Mouse (Mus musculus) kidney, embryonic 14.5 days (tissue): Measurements from ENCODE around the gene Reep6. TPM values are rescaled to one million over a fixed set of nuclear protein-coding genes. Genes with fewer than 3 reads are reported as not detected.

Source experiments
- ATAC-seq: fragments of 200-750 bp; cut with Nextera tagmentation; 2 replicates; pipeline ENCODE4 v1.8.0; 2017; ENCODE audit warnings: moderate number of reproducible peaks, mild to moderate bottlenecking, moderate TSS enrichment, moderate library complexity; ENCODE audit not compliant: low FRiP score, low TSS enrichment
- H3K27ac ChIP-seq: fragments of 300-500 bp; sonication (generic); 2 replicates; pipeline ENCODE4 v1.5.1; 2014; ENCODE audit warnings: low read depth, mild to moderate bottlenecking, low read length, moderate library complexity, mixed read lengths
- H3K27me3 ChIP-seq: fragments of 300-500 bp; sonication (generic); 2 replicates; pipeline ENCODE4 v1.6.1; 2014; ENCODE audit warnings: mild to moderate bottlenecking, low read length; ENCODE audit not compliant: control insufficient read depth, insufficient read depth
- H3K36me3 ChIP-seq: fragments of 300-500 bp; sonication (generic); 2 replicates; pipeline ENCODE4 v1.6.1; 2014; ENCODE audit warnings: low read length, mixed read lengths; ENCODE audit not compliant: control insufficient read depth, insufficient read depth
- H3K4me1 ChIP-seq: fragments of 300-500 bp; sonication (generic); 2 replicates; pipeline ENCODE4 v1.6.1; 2014; ENCODE audit warnings: low read length, mixed read lengths; ENCODE audit not compliant: control insufficient read depth, insufficient read depth
- H3K4me2 ChIP-seq: fragments of 300-500 bp; sonication (generic); replicated peaks from 2 replicates; pipeline ENCODE4 v1.6.1; 2014; ENCODE audit warnings: low read depth, mild to moderate bottlenecking, low read length
- H3K4me3 ChIP-seq: fragments of 300-500 bp; sonication (generic); 2 replicates; pipeline ENCODE4 v1.5.1; 2014; ENCODE audit warnings: mild to moderate bottlenecking, low read length
- H3K9ac ChIP-seq: fragments of 300-500 bp; sonication (generic); 2 replicates; pipeline ENCODE4 v1.6.1; 2014; ENCODE audit warnings: low read depth, mild to moderate bottlenecking, low read length, moderate library complexity
- H3K9me3 ChIP-seq: fragments of 300-500 bp; sonication (generic); 2 replicates; pipeline ENCODE4 v1.6.1; 2016; ENCODE audit warnings: low read length; ENCODE audit not compliant: control insufficient read depth
- WGBS: fragments of 180-500 bp; shearing (Covaris S2); extraction: QIAGEN DNeasy Blood & Tissue Kit; methylation state at CpG from one replicate; pipeline ENCODE4 v1.1.7; 2014; 5-methylcytosine and 5-hydroxymethylcytosine counted together
- polyA plus RNA-seq: library from polyadenylated mRNA; unstranded; fragments of >200 nt; fragmentation: Nextera tagmentation; extraction: Ambion mirVana; gene quantifications from 2 replicates; pipeline ENCODE4 v1.2.1, GENCODE M21; 2014

The Reep6 gene
- polyA plus RNA-seq, 1 experiment from 2014 or later, result 7.1 TPM

DNA sequence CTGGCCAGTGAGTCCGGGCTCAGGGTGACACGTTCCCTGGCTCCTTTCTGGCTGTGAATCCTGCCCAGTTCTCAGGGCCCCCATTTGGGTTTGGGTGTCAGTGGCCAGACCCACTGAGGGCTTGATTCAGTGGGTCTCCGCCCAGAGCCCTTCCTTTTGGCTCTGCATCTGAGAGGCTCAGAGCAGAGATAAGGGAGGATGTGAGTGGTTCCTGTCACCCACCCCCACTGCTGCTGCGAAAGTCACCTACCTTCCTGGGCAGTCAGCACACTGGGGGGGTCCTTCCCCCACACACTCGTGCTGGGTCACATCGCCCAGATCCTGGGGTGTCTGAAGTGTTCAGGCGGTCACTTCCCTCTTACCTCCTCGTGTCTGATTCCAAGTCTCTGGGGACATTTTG is 23.0 kb downstream of the Reep6 start:
- peaks cover 17% of the 10 kb centered on the region for H3K4me1 ChIP-seq
- H3K9ac ChIP-seq, result no peak overlapping the region
- H3K27ac ChIP-seq, result no peak overlapping the region
- no peaks in the 10 kb centered on the region for H3K9me3 ChIP-seq
- WGBS, result 54% methylated on average over 8 of the region's 8 CpGs
- no peak overlapping the region for H3K4me3 ChIP-seq
- H3K36me3 ChIP-seq, result no peaks in the 10 kb centered on the region
- no peak for ATAC-seq
- no peak overlapping the region for H3K4me2 ChIP-seq
- peaks cover 91% of the 10 kb centered on the region for H3K27me3 ChIP-seq

DNA sequence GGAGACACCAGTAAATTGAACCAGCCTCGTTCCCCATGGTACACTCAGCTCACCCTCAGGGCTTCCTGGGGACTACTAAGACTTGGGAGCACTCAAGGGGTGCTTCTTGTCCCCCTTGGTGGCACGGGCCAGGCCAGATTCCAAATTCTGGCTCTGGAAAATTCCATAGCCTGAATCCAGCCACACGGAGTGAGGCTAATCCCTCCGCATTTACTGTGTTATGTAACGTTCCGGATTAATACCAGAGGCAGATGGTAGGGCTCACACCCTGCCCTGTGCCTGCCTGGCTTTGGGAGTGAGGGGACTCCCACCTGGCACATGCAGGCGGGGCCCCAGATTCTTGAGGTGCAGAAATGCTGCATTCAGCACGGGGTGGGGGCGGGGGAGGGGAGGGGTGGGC is 25.7 kb downstream of the Reep6 start:
- Histone ChIP-seq H3K27ac (no peak overlapping the region), H3K4me1 (peaks cover 11% of the 10 kb centered on the region; the same call in 1 of the 2 replicates), H3K4me2 (no peak overlapping the region), H3K9me3 (no peaks in the 10 kb centered on the region), H3K36me3 (no peaks in the 10 kb centered on the region), H3K27me3 (peaks cover 77% of the 10 kb centered on the region), H3K9ac (no peak overlapping the region), H3K4me3 (no peak overlapping the region)
- no peak for ATAC-seq
- WGBS, result 12% methylated on average over 7 of the region's 9 CpGs

DNA sequence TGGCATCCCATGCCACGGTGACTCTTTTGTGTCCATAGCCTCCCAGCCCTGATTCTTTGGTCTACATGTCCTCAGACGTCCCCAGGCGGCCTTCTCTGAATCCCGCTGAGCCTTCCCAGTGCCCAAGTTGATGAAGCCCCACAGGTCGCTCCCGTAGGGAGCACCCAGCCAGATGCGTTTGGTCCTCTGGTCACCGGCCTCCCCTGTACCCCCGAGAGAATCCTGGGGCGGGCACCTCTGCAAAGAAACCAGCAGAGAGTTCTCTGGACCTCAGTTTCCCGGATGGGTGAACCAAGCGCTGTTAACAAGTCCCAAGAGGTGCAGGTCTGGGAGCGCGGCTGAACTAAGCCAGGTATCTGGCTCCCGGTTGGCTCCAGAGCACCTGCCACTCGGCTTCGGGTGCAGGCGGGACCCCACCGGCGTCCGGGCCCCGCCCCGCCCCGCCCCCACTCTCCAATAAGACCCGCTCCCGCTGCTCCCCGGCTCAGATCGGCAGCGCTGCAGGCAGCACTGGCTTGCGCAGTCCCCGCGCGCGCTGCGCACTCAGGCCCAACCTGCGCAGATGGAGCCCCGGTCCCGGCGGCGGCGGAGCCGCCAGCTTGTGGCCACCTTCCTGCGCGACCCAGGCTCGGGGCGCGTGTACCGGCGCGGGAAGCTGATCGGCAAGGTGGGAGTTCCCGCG is 26.4 kb downstream of the Reep6 start, which contains the start of gene Plk5:
Gene Plk5 (plus strand): TSS at position 459 of the 682 bp plus-strand sequence.
- peak within 1 kb of the TSS; percentile 31; the same call in 1 of the 2 replicates for H3K9ac ChIP-seq
- no peak within 1 kb of the TSS for H3K27ac ChIP-seq
- no peaks in the 10 kb centered on the region for H3K36me3 ChIP-seq
- no peak for ATAC-seq
- under 1% methylated on average over 52 of the region's 53 CpGs for whole genome bisulfite sequencing
- H3K27me3 ChIP-seq, result peaks cover 74% of the 10 kb centered on the region
- H3K9me3 ChIP-seq, result no peaks in the 10 kb centered on the region
- H3K4me3 ChIP-seq, result peak within 1 kb of the TSS; percentile 38
- peaks cover 11% of the 10 kb centered on the region; the same call in 1 of the 2 replicates for H3K4me1 ChIP-seq
- H3K4me2 ChIP-seq, result peak within 1 kb of the TSS; percentile 58

DNA sequence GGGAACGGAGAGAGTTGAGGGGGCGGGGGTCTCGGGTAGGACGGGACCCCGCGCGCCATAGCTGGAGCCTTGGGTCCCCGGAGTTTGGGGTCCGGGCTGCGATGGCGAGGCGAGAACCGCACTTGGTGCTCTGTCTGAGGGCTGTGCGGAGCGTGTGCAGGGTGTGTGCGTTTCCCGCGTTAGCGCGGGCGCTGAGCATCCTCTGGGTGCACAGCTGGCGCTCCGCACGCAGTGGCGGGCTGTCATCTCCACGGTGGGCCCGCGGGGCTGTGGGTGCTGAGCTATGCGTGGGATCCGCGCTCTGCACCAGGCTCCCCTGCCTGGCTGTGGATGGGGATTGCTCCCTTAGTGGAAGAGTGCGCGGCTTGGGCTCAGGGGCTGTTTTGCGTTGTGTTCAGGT is 27.0 kb downstream of the Reep6 start:
- peak overlapping the region; percentile 31; the same call in 1 of the 2 replicates for H3K9ac ChIP-seq
- H3K27me3 ChIP-seq, result peaks cover 69% of the 10 kb centered on the region

DNA sequence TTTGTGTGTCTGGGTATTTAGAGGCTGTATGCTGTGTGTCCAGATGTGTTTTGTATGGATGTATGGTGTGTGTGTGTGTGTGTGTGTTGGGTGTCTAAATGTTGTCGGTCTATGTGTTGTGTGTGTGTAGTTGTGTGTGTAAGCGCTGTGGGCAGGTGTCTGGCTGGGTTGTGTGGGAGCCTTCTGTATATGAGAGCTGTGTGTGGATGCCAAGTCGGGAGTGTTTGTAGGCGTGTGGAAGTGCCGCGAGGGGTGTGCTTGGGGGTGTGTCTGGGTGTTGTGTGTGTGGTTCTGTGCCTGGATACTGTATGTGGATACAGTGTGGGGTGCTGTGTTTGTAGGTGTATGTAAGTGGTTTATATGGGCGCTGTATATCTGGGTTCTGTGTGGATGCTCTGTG is 27.6 kb downstream of the Reep6 start:
- no peak for ATAC-seq
- H3K9ac ChIP-seq, result no peak overlapping the region
- H3K4me2 ChIP-seq, result no peak overlapping the region; the same call in 1 of the 2 replicates
- peak overlapping the region; percentile 38 for H3K4me3 ChIP-seq
- H3K27ac ChIP-seq, result no peak overlapping the region
- peaks cover 11% of the 10 kb centered on the region; the same call in 1 of the 2 replicates for H3K4me1 ChIP-seq
- peaks cover 64% of the 10 kb centered on the region for H3K27me3 ChIP-seq
- no peaks in the 10 kb centered on the region for H3K9me3 ChIP-seq
- 32% methylated on average over 7 of the region's 7 CpGs for WGBS
- no peaks in the 10 kb centered on the region for H3K36me3 ChIP-seq

More for the DNA sequence above, 27.0 kb downstream of the Reep6 start:
- Histone ChIP-seq H3K4me3 (peak overlapping the region; percentile 38), H3K27ac (no peak overlapping the region), H3K4me1 (peaks cover 11% of the 10 kb centered on the region; the same call in 1 of the 2 replicates), H3K36me3 (no peaks in the 10 kb centered on the region), H3K9me3 (no peaks in the 10 kb centered on the region), H3K4me2 (peak overlapping the region; percentile 58)
- no peak for ATAC-seq
- WGBS, result 3% methylated on average over 31 of the region's 34 CpGs

DNA sequence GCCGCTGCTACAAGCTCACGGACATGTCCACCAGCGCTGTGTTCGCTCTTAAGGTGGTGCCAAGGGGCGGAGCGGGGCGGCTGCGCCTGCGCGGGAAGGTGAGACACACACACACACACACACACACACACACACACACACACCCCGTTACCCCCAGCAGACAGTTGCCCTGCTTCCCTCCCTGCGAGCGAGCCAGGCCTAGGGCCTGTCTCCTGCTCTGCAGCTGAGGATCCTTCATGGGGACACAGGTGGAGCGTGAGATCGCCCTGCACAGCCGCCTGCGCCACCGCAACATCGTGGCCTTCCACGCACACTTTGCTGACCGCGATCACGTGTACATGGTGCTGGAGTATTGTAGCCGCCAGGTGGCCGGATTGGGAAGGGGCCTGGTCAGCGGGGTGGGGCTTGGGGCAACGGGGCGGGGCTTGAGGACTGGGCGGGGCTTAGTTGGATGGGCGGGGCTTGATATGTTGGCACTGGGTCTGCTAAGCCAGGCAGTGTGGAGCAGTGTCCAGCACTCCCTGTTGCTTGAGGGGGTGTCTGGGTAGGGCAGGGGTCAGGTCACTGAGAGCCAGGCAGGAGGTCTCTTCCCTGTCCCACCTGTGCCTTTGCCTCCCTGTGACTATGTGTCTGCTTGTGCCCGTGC is 28.4 kb downstream of the Reep6 start:
- Histone ChIP-seq H3K4me2 (peak overlapping the region; percentile 39), H3K9ac (no peak overlapping the region), H3K27ac (no peak overlapping the region), H3K9me3 (no peaks in the 10 kb centered on the region), H3K27me3 (peaks cover 57% of the 10 kb centered on the region), H3K36me3 (no peaks in the 10 kb centered on the region), H3K4me3 (peak overlapping the region; percentile 19), H3K4me1 (peaks cover 11% of the 10 kb centered on the region; the same call in 1 of the 2 replicates)
- peak; percentile 51 for ATAC-seq
- 8% methylated on average over 31 of the region's 31 CpGs for WGBS

DNA sequence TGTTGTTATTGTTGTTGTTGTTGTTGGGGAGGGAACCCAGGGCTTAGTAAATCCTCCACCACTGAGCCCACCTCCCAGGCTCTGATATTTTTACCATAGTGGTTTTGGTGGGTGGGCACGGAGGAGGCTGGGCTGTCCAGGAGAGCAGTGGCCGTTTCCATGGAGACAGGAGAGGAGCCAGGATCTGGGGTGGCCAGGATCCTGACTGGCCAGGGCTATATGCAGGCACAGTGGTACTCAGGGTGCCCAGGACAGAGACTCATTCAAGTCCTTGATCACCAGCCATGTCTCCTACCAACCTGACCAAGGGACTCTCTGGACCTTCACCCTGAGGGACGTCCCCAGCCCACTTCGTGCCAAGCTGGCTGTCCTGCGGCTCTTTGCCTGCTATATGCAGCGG is 34.0 kb downstream of the Reep6 start:
- Histone ChIP-seq H3K4me1 (no peaks in the 10 kb centered on the region), H3K36me3 (no peaks in the 10 kb centered on the region), H3K4me2 (no peak overlapping the region), H3K9ac (no peak overlapping the region), H3K27me3 (peaks cover 8% of the 10 kb centered on the region), H3K27ac (no peak overlapping the region), H3K9me3 (no peaks in the 10 kb centered on the region), H3K4me3 (no peak overlapping the region)
- no peak for ATAC-seq
- WGBS, result 43% methylated on average over 6 of the region's 6 CpGs

DNA sequence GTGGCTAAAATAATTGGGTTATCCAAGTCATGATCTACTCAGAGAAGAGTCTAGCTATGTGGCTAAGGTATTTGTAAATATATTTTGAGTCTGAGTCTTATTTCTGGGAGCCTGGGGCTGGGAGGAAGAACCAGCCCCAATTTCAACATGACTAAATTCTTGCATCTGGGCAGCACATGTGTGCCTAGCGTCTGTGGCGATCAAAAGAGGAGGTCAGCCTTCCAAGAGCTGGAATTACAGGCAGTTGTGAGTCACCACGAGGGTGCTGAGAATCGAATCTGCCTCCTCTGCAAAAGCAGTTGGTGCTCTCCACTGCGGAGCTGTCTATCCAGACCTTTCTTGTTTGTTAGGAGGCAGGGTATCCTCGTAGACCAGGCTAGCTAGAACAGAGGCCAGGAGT is 36.0 kb downstream of the Reep6 start:
- WGBS, result 70% methylated on average over 6 of the region's 6 CpGs
- H3K4me1 ChIP-seq, result no peaks in the 10 kb centered on the region
- no peak overlapping the region for H3K9ac ChIP-seq
- no peak for ATAC-seq
- H3K36me3 ChIP-seq, result no peaks in the 10 kb centered on the region
- no peak overlapping the region for H3K4me2 ChIP-seq
- H3K9me3 ChIP-seq, result no peaks in the 10 kb centered on the region
- peaks cover 3% of the 10 kb centered on the region; the same call in 1 of the 2 replicates for H3K27me3 ChIP-seq
- no peak overlapping the region for H3K4me3 ChIP-seq
- H3K27ac ChIP-seq, result no peak overlapping the region

DNA sequence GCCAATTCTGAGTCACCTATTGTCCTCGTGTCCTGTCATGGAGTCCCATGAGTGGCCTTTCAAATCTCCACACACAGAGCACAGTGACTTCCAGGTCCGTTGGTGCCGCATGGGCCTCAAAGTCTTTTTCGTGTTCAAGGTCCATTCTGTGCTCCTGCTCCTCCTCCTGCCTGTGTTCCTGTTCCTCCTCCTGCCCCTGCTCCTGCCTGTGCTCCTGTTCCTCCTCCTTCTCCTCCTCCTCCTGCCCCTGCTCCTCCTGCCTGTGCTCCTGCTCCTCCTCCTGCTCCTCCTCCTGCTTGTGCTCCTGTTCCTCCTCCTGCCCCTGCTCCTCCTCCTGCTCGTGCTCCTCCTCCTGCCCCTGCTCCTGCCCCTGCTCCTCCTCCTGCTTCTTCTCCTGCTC is 38.2 kb downstream of the Reep6 start:
- Histone ChIP-seq H3K9me3 (no peaks in the 10 kb centered on the region), H3K4me3 (no peak overlapping the region), H3K27ac (no peak overlapping the region), H3K4me1 (peaks cover 4% of the 10 kb centered on the region), H3K9ac (no peak overlapping the region), H3K36me3 (no peaks in the 10 kb centered on the region), H3K4me2 (no peak overlapping the region), H3K27me3 (no peaks in the 10 kb centered on the region; the same call in 1 of the 2 replicates)
- ATAC-seq, result no peak
- 53% methylated on average over 5 of the region's 5 CpGs for WGBS
